Mouse (Mus musculus) kidney, embryonic 14.5 days (tissue): ENCODE data around the gene Dhcr24. TPM values are rescaled to one million over a fixed set of nuclear protein-coding genes. Genes with fewer than 3 reads are reported as not detected.

Experiments
- ATAC-seq: fragments of 200-750 bp; cut with Nextera tagmentation; 2 replicates; pipeline ENCODE4 v1.8.0; 2017; ENCODE audit warnings: moderate number of reproducible peaks, mild to moderate bottlenecking, moderate TSS enrichment, moderate library complexity; ENCODE audit not compliant: low FRiP score, low TSS enrichment
- H3K27ac ChIP-seq: fragments of 300-500 bp; sonication (generic); 2 replicates; pipeline ENCODE4 v1.5.1; 2014; ENCODE audit warnings: low read depth, mild to moderate bottlenecking, low read length, moderate library complexity, mixed read lengths
- H3K27me3 ChIP-seq: fragments of 300-500 bp; sonication (generic); 2 replicates; pipeline ENCODE4 v1.6.1; 2014; ENCODE audit warnings: mild to moderate bottlenecking, low read length; ENCODE audit not compliant: control insufficient read depth, insufficient read depth
- H3K36me3 ChIP-seq: fragments of 300-500 bp; sonication (generic); 2 replicates; pipeline ENCODE4 v1.6.1; 2014; ENCODE audit warnings: low read length, mixed read lengths; ENCODE audit not compliant: control insufficient read depth, insufficient read depth
- H3K4me1 ChIP-seq: fragments of 300-500 bp; sonication (generic); 2 replicates; pipeline ENCODE4 v1.6.1; 2014; ENCODE audit warnings: low read length, mixed read lengths; ENCODE audit not compliant: control insufficient read depth, insufficient read depth
- H3K4me2 ChIP-seq: fragments of 300-500 bp; sonication (generic); replicated peaks from 2 replicates; pipeline ENCODE4 v1.6.1; 2014; ENCODE audit warnings: low read depth, mild to moderate bottlenecking, low read length
- H3K4me3 ChIP-seq: fragments of 300-500 bp; sonication (generic); 2 replicates; pipeline ENCODE4 v1.5.1; 2014; ENCODE audit warnings: mild to moderate bottlenecking, low read length
- H3K9ac ChIP-seq: fragments of 300-500 bp; sonication (generic); 2 replicates; pipeline ENCODE4 v1.6.1; 2014; ENCODE audit warnings: low read depth, mild to moderate bottlenecking, low read length, moderate library complexity
- H3K9me3 ChIP-seq: fragments of 300-500 bp; sonication (generic); 2 replicates; pipeline ENCODE4 v1.6.1; 2016; ENCODE audit warnings: low read length; ENCODE audit not compliant: control insufficient read depth
- WGBS: fragments of 180-500 bp; shearing (Covaris S2); extraction: QIAGEN DNeasy Blood & Tissue Kit; methylation state at CpG from one replicate; pipeline ENCODE4 v1.1.7; 2014; 5-methylcytosine and 5-hydroxymethylcytosine counted together
- polyA plus RNA-seq: library from polyadenylated mRNA; unstranded; fragments of >200 nt; fragmentation: Nextera tagmentation; extraction: Ambion mirVana; gene quantifications from 2 replicates; pipeline ENCODE4 v1.2.1, GENCODE M21; 2014

Gene Dhcr24
- polyA plus RNA-seq, 1 experiment from 2014 or later, result 29.5 TPM

DNA sequence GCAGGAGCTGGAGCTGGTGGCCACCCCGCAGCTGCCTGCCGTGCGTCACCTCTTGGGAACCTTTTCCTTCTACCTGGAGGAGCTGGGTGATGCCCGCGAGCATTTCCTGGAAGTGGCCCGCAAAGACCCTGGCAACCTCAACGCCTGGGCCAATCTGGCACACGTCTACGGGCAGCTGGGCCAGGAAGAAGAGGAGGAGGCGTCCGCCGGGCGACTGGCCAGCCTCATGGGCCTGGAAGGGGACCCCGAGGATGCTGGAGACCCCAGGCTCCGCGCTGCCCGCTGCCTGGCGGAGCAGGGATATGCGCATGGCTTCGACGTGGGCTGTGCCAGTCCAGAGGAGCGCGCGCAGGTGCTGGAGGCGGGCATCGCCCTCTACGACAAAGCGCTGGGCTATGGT lies 61.9 kb downstream of the Dhcr24 start:
- no peak overlapping the region for H3K9ac ChIP-seq
- H3K9me3 ChIP-seq, result no peaks in the 10 kb centered on the region
- ATAC-seq, result no peak
- no peaks in the 10 kb centered on the region for H3K4me1 ChIP-seq
- H3K36me3 ChIP-seq, result no peaks in the 10 kb centered on the region
- H3K4me3 ChIP-seq, result no peak overlapping the region
- H3K27ac ChIP-seq, result no peak overlapping the region
- H3K4me2 ChIP-seq, result no peak overlapping the region; the same call in 1 of the 2 replicates
- 19% methylated on average over 16 of the region's 28 CpGs for WGBS
- H3K27me3 ChIP-seq, result peaks cover 30% of the 10 kb centered on the region

DNA sequence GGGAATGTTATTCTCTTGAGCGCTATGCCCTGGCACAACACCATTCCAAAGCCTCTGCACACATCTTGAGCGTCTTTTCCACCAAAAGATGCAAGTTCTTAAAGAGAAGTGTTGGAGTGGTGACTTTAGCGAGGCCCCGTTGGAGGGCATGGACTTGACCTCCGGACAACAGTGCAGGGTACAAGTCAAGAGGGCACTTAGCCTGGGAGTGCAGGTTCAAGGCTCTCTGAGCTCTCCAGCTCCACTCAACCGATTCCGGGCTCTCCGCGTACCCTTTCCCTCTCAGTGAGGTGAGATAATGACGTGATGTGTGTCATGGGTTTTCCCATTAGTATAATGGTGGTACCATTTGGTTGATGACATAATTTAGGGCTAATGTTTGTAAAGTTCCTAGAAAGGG lies 63.4 kb downstream of the Dhcr24 start:
- H3K9ac ChIP-seq, result no peak overlapping the region
- H3K27ac ChIP-seq, result no peak overlapping the region
- no peak overlapping the region for H3K4me2 ChIP-seq
- 0 out of 2 replicates have a peak, but pooled peaks cover 3% of the 10 kb centered on the region for H3K4me1 ChIP-seq
- no peak overlapping the region for H3K4me3 ChIP-seq
- H3K27me3 ChIP-seq, result peaks cover 30% of the 10 kb centered on the region
- H3K36me3 ChIP-seq, result no peaks in the 10 kb centered on the region
- WGBS, result 87% methylated on average over 10 of the region's 10 CpGs
- H3K9me3 ChIP-seq, result no peaks in the 10 kb centered on the region
- no peak for ATAC-seq

DNA sequence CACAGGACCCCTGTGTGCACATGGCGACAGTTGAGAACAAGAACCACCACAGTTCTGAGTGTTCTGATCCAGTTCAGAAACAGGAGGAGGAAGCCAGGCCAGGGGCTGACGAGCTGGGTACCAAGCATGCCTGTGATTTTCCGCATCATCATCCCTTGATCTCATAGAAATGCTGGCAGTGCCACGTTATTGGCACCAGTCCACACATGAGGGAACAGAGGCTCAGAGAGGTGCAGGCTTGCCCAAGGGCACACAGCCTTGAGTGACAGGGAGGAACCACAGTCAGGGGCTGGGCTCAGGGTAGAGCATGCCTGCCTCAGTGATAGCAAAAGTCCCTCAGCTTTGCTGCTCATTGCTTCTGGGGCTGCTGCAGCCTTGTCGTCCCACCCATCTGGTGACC lies 67.0 kb downstream of the Dhcr24 start:
- Histone ChIP-seq H3K36me3 (no peaks in the 10 kb centered on the region), H3K27me3 (peaks cover 14% of the 10 kb centered on the region), H3K4me1 (peaks cover 19% of the 10 kb centered on the region), H3K4me2 (no peak overlapping the region), H3K9me3 (no peaks in the 10 kb centered on the region), H3K9ac (no peak overlapping the region), H3K27ac (no peak overlapping the region), H3K4me3 (no peak overlapping the region)
- ATAC-seq, result no peak
- 86% methylated on average over 5 of the region's 5 CpGs for WGBS

DNA sequence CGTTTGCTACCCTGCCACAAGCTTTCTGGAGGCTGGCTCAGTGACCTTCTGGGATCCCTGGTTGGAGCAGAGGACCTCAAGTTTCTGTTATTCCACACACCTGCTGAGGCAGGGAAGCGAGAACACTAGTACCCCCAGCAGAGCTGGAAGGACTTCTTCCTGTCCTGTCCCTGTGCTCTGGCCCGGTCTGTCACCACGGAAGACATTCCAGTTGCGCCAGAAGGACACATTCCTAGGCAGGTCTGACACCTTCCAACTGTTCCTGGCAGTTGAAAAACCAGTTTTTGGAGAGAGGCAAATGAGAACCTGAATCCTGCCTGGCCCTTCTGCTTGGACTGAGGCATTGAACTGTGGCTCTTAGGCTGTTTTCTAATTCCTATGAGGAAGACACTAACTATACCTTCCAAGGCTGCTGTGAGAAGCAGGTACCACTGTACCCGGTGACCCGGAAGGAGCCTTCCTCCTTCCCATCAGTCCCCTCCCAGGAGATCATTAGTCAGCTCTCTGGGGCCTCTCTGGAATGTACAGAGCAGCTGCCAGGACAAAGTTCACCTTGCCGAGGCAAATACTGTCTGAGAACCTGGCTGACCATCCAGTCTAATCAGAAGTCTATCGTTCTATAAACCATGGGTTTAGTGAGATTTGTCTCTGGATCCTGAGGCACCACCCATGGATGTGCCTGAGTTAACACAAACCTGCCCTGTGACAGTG lies 68.0 kb downstream of the Dhcr24 start:
- no peak for ATAC-seq

DNA sequence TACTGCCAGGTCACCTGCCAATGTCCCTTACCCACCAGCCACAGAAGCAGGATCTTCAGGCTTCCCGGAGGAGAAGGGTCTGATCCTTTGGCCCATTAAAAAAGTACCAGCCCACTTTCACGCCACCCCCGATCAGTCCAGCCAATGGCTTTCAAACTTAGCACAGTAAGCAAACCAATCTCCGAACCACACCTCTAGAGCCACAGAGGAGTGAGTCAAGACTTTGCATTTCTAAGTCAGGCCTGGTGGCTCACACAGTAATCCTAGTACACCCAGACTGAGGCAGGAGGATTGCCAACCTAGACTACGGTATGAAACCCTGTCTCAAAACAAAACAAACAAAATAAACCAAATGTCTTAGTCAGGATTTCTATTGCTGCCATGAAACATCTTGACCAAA lies 68.5 kb downstream of the Dhcr24 start:
- ATAC-seq, result no peak

More for the DNA sequence above, 68.0 kb downstream of the Dhcr24 start:
- no peak overlapping the region for H3K9ac ChIP-seq
- H3K4me2 ChIP-seq, result no peak overlapping the region
- H3K9me3 ChIP-seq, result no peaks in the 10 kb centered on the region
- H3K4me3 ChIP-seq, result no peak overlapping the region
- H3K36me3 ChIP-seq, result no peaks in the 10 kb centered on the region
- H3K27ac ChIP-seq, result 0 out of 2 replicates have a peak overlapping the region, but pooled peaks have one; percentile 17
- 49% methylated on average over 9 of the region's 9 CpGs for WGBS
- peaks cover 4% of the 10 kb centered on the region for H3K27me3 ChIP-seq
- H3K4me1 ChIP-seq, result peaks cover 26% of the 10 kb centered on the region

DNA sequence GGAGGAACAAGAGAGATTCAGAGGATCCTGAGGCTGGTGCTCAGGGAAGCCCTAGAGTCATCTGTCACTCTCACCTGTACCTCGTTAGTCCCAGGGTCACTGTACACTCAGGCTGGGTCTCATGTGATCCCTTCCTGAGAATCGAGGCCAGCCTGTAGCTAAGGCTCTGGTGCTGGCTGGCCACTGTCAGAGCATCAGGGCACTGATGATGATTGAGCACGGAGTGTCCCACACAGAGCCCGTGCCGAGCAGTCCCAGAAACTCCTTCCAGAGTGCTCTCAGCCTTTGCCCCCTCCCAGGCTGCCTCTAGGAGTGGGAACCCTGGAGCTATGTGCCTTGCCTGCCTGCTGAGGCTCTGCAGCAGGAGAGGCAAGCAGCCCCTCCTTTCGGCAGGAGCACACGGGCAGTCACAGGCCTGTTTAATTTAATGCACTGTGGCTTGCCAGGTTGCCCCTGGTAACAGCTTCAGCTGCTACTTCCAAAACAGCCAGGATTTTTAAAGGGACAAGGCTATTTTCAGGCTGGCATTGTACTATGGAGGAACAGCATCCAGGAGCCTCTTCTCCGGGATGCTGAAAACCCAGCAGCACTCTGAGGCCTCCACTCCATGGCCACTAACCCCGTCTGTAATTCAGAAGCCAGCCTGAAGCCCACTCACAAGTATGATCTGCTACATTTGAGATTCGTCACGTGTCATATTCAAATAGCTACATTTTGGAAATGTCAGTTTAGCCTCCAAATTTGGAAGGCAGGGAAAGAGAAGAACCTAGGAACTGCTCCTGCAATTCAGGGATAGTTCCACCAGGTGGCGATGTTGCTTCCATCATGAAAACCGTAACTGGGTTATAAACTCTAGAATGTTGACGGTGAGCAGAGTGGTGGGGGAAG lies 69.7 kb downstream of the Dhcr24 start:
- no peak for ATAC-seq
- 23% methylated on average over 14 of the region's 14 CpGs for WGBS
- H3K27me3 ChIP-seq, result no peaks in the 10 kb centered on the region
- H3K36me3 ChIP-seq, result no peaks in the 10 kb centered on the region
- H3K4me1 ChIP-seq, result peaks cover 26% of the 10 kb centered on the region
- H3K4me2 ChIP-seq, result no peak overlapping the region
- H3K27ac ChIP-seq, result no peak overlapping the region
- no peak overlapping the region for H3K9ac ChIP-seq
- no peaks in the 10 kb centered on the region for H3K9me3 ChIP-seq
- no peak overlapping the region for H3K4me3 ChIP-seq

More for the DNA sequence above, 68.5 kb downstream of the Dhcr24 start:
- Histone ChIP-seq H3K4me2 (no peak overlapping the region), H3K4me1 (peaks cover 26% of the 10 kb centered on the region), H3K36me3 (no peaks in the 10 kb centered on the region), H3K9ac (no peak overlapping the region), H3K27ac (0 out of 2 replicates have a peak overlapping the region, but pooled peaks have one; percentile 17), H3K4me3 (no peak overlapping the region), H3K9me3 (no peaks in the 10 kb centered on the region), H3K27me3 (no peaks in the 10 kb centered on the region)
- WGBS, result 63% methylated on average over 5 of the region's 5 CpGs

DNA sequence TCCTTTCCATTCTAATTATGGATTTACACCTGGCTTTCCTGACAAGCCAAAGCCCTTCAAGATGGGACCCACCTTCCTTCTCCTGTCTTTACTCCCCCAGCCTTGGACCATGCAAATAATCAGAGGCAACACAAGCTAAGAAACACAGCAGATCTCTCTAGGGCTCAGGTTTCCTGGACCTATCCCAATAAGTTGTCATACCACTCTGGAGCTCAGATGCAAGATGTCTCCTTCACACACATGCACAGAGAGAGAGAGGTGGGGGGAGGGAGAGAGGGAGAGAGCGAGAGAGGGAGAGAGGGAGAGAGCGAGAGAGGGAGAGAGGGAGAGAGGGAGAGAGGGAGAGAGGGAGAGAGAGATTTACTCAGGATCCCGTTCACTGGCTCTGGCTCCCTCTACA lies 71.5 kb downstream of the Dhcr24 start:
- Histone ChIP-seq H3K27me3 (no peaks in the 10 kb centered on the region), H3K9ac (no peak overlapping the region), H3K4me1 (peaks cover 26% of the 10 kb centered on the region), H3K4me3 (no peak overlapping the region), H3K36me3 (no peaks in the 10 kb centered on the region), H3K27ac (peak overlapping the region; percentile 91; the same call in 1 of the 2 replicates), H3K9me3 (no peaks in the 10 kb centered on the region), H3K4me2 (no peak overlapping the region)
- WGBS, result 11% methylated on average over 1 of the region's 3 CpGs
- ATAC-seq, result no peak

DNA sequence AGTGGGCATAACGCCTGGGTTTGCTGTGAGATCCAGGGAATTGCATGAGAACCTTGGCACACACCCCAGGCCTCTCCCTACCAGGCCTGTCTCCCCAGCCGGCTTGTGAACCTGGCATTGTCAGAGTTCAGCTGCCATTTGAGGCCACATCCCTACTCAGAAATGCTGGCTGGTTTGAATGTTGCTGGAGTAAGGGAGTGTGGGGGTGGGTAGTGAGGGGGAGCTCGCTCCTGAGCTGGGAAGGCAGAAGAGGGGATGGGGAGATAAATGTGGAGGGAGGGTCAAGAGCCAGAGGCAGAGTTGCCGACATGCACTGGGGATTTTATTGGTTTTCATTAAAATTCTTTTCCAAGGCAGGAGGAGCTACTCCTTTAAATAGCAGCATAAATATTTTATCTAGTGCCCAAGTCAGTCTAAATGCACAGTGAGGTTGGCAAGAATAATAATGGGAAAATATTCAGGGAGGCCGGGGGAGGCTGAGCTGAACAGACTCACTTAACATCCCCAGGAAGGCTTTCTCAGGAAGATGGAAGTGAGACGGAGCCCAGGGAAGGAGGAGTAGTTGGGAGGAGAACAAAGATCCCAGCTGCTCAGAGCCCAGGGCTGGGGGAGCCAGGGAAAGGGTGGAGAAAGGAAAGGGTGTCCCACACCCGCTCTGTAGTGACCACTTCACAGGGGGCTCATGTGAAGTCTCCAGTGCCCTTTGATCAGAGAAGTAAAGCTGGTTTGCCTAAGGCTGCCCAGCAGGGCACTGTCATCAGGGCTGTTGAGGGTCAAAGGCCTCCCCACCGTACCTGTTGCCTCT lies 72.6 kb downstream of the Dhcr24 start:
- Histone ChIP-seq H3K9ac (no peak overlapping the region; the same call in 1 of the 2 replicates), H3K4me3 (no peak overlapping the region), H3K27me3 (no peaks in the 10 kb centered on the region), H3K4me2 (peak overlapping the region; percentile 10; the same call in 1 of the 2 replicates), H3K27ac (peak overlapping the region; percentile 91), H3K4me1 (peaks cover 26% of the 10 kb centered on the region), H3K36me3 (no peaks in the 10 kb centered on the region), H3K9me3 (no peaks in the 10 kb centered on the region)
- WGBS, result 12% methylated on average over 8 of the region's 8 CpGs
- ATAC-seq, result peak; percentile 73
